Mouse (Mus musculus) olfactory bulb, adult 2 months (tissue): ENCODE measurements around the gene Gm17334.

Experiments used
- CTCF ChIP-seq: fragments of 200-500 bp; IDR thresholded peaks from 2 replicates; pipeline ENCODE4 v1.5.1; 2012; ENCODE audit warnings: low read depth, mild to moderate bottlenecking, low read length, moderate library complexity; ENCODE audit not compliant: insufficient read depth
- POLR2A ChIP-seq: fragments of 200-500 bp; IDR thresholded peaks from 2 replicates; pipeline ENCODE4 v1.6.1; 2012; ENCODE audit warnings: mild to moderate bottlenecking, low read depth, low read length, moderate library complexity; ENCODE audit not compliant: insufficient read depth

GRCm38 (mm10) chr11:53736771-53737572 lies 36.0 kb downstream of the Gm17334 start:
- TF ChIP-seq CTCF: peak; percentile 75; the same call in 1 of the 2 replicates
- TF ChIP-seq POLR2A: no peak
